Mouse (Mus musculus) CH12.LX (cell line): Measurements from ENCODE around the gene Ankrd17. TPM values are rescaled to one million over a fixed set of nuclear protein-coding genes. Genes with fewer than 3 reads are reported as not detected.

Experiments
- DNase-seq: peaks from one replicate; pipeline ENCODE4 v3.0.0-alpha.2; 2013; ENCODE audit errors: extremely low read depth
- H3K27ac ChIP-seq: 2 replicates; pipeline ENCODE4 v1.5.1; 2012; ENCODE audit warnings: low read depth, mild to moderate bottlenecking, control low read depth, moderate library complexity; ENCODE audit not compliant: insufficient read depth
- H3K27me3 ChIP-seq: replicated peaks from 2 replicates; pipeline ENCODE3; 2012; ENCODE audit warnings: inconsistent platforms
- H3K36me3 ChIP-seq, 2 experiments: replicated peaks in 1 of 2; 2 replicates each; pipeline versions ENCODE3 to v1.6.1; 2012; ENCODE audit warnings: inconsistent platforms in 1 of 2, low read length in 1 of 2, mild to moderate bottlenecking in 1 of 2, mixed read lengths in 1 of 2, moderate library complexity in 1 of 2; ENCODE audit not compliant: control insufficient read depth in 1 of 2, insufficient read depth in 1 of 2
- H3K4me1 ChIP-seq, 2 experiments: 2 replicates each; pipeline ENCODE4 v1.6.1; 2012; ENCODE audit warnings: inconsistent platforms in 1 of 2, moderate library complexity in 1 of 2; ENCODE audit not compliant: insufficient read depth in 2 of 2, control insufficient read depth in 1 of 2
- H3K4me2 ChIP-seq: 2 replicates; pipeline ENCODE4 v1.6.1; 2012; ENCODE audit warnings: low read depth, mild to moderate bottlenecking, control low read depth; ENCODE audit not compliant: poor library complexity, insufficient read depth, severe bottlenecking
- H3K4me3 ChIP-seq, 3 experiments: fragments of 150-350 bp in 1 of 3; sonication (generic) in 1 of 3; replicated peaks in 1 of 3; 2 replicates each; pipeline versions ENCODE3 to v1.5.1; 2011 to 2012; ENCODE audit warnings: low read depth in 2 of 3, low read length in 2 of 3, mild to moderate bottlenecking in 2 of 3, moderate library complexity in 2 of 3, control low read depth in 1 of 3, improper control_type of control experiment in 1 of 3, inconsistent platforms in 1 of 3, mixed read lengths in 1 of 3; ENCODE audit not compliant: poor library complexity in 1 of 3
- H3K79me2 ChIP-seq: replicated peaks from 2 replicates; pipeline ENCODE4 v1.6.1; 2012; ENCODE audit warnings: mild to moderate bottlenecking, moderate library complexity; ENCODE audit not compliant: control insufficient read depth, poor library complexity, insufficient read depth, severe bottlenecking; ENCODE audit errors: extremely low read depth
- H3K9ac ChIP-seq: 2 replicates; pipeline ENCODE4 v1.6.1; 2012; ENCODE audit warnings: low read depth, mild to moderate bottlenecking, control low read depth, moderate library complexity; ENCODE audit not compliant: insufficient read depth
- H3K9me3 ChIP-seq: replicated peaks from 2 replicates; pipeline ENCODE3; 2012; ENCODE audit warnings: low read length, inconsistent platforms, mixed read lengths
- BHLHE40 ChIP-seq: IDR thresholded peaks from 2 replicates; pipeline ENCODE4 v1.6.1; 2011; ENCODE audit warnings: mild to moderate bottlenecking, low read depth, low read length, improper control_type of control experiment
- CHD2 ChIP-seq: IDR thresholded peaks from 2 replicates; pipeline ENCODE4 v1.6.1; 2011; ENCODE audit warnings: low read length, improper control_type of control experiment
- CTCF ChIP-seq, 2 experiments: IDR thresholded peaks in 1 of 2; conservative IDR thresholded peaks in 1 of 2; 2 replicates each; pipeline ENCODE4 v1.5.1; 2011 to 2012; ENCODE audit warnings: low read depth in 2 of 2, low read length in 2 of 2, improper control_type of control experiment in 1 of 2, inconsistent platforms in 1 of 2, mild to moderate bottlenecking in 1 of 2, moderate library complexity in 1 of 2
- E2F4 ChIP-seq: IDR thresholded peaks from 2 replicates; pipeline ENCODE4 v1.6.1; 2011; ENCODE audit warnings: low read depth, low read length, improper control_type of control experiment; ENCODE audit not compliant: insufficient replicate concordance
- HCFC1 ChIP-seq: IDR thresholded peaks from 2 replicates; pipeline ENCODE4 v1.6.1; 2012; ENCODE audit warnings: low read depth, mild to moderate bottlenecking, inconsistent platforms, low read length, improper control_type of control experiment
- IRF4 ChIP-seq: IDR thresholded peaks from 2 replicates; pipeline ENCODE4 v1.6.1; 2014; ENCODE audit warnings: low read depth, mild to moderate bottlenecking, inconsistent platforms, low read length, improper control_type of control experiment
- JUND ChIP-seq: conservative IDR thresholded peaks from 2 replicates; pipeline ENCODE4 v1.6.1; 2011; ENCODE audit warnings: low read depth, low read length, improper control_type of control experiment
- KAT2A ChIP-seq: IDR thresholded peaks from 2 replicates; pipeline ENCODE4 v1.6.1; 2012; ENCODE audit warnings: low read length, improper control_type of control experiment, inconsistent platforms; ENCODE audit not compliant: insufficient replicate concordance
- MAFK ChIP-seq: IDR thresholded peaks from 2 replicates; pipeline ENCODE4 v1.6.1; 2011; ENCODE audit warnings: low read length, improper control_type of control experiment; ENCODE audit not compliant: insufficient replicate concordance
- MAX ChIP-seq: IDR thresholded peaks from 2 replicates; pipeline ENCODE4 v1.6.1; 2011; ENCODE audit warnings: low read length, improper control_type of control experiment
- MEF2A ChIP-seq: IDR thresholded peaks from 2 replicates; pipeline ENCODE4 v1.6.1; 2014; ENCODE audit warnings: low read depth, mild to moderate bottlenecking, inconsistent platforms, low read length, improper control_type of control experiment, borderline replicate concordance
- MYC ChIP-seq: IDR thresholded peaks from 2 replicates; pipeline ENCODE4 v1.6.1; 2011; ENCODE audit warnings: low read depth, mild to moderate bottlenecking, improper control_type of control experiment, low read length
- NRF1 ChIP-seq: IDR thresholded peaks from 2 replicates; pipeline ENCODE4 v1.6.1; 2014; ENCODE audit warnings: low read depth, mild to moderate bottlenecking, inconsistent platforms, low read length, improper control_type of control experiment, moderate library complexity
- PAX5 ChIP-seq: IDR thresholded peaks from 2 replicates; pipeline ENCODE4 v1.6.1; 2012; ENCODE audit warnings: low read length, inconsistent platforms, mixed read lengths
- POLR2A ChIP-seq: IDR thresholded peaks from 2 replicates; pipeline ENCODE4 v1.6.1; 2011; ENCODE audit warnings: low read depth, mild to moderate bottlenecking, improper control_type of control experiment, low read length
- POLR2AphosphoS2 ChIP-seq: IDR thresholded peaks from 2 replicates; pipeline ENCODE4 v1.6.1; 2011; ENCODE audit warnings: low read depth, low read length, improper control_type of control experiment
- RAD21 ChIP-seq: IDR thresholded peaks from 2 replicates; pipeline ENCODE4 v1.6.1; 2011; ENCODE audit warnings: low read depth, mild to moderate bottlenecking, low read length, improper control_type of control experiment, moderate library complexity
- SIN3A ChIP-seq: IDR thresholded peaks from 2 replicates; pipeline ENCODE4 v1.6.1; 2012; ENCODE audit warnings: low read length, improper control_type of control experiment, inconsistent platforms
- SMC3 ChIP-seq: IDR thresholded peaks from 2 replicates; pipeline ENCODE4 v1.6.1; 2011; ENCODE audit warnings: low read depth, low read length, improper control_type of control experiment
- UBTF ChIP-seq: IDR thresholded peaks from 2 replicates; pipeline ENCODE4 v1.6.1; 2012; ENCODE audit warnings: low read depth, mild to moderate bottlenecking, inconsistent platforms, low read length, improper control_type of control experiment, moderate library complexity
- USF2 ChIP-seq: conservative IDR thresholded peaks from 2 replicates; pipeline ENCODE4 v1.6.1; 2011; ENCODE audit warnings: low read depth, low read length, improper control_type of control experiment
- ZC3H11A ChIP-seq: IDR thresholded peaks from 2 replicates; pipeline ENCODE4 v1.6.1; 2012; ENCODE audit warnings: low read depth, mild to moderate bottlenecking, inconsistent platforms, low read length, improper control_type of control experiment
- ZKSCAN1 ChIP-seq: IDR thresholded peaks from 2 replicates; pipeline ENCODE4 v1.6.1; 2012; ENCODE audit warnings: low read depth, inconsistent platforms, low read length, improper control_type of control experiment, borderline replicate concordance
- ZNF384 ChIP-seq: IDR thresholded peaks from 2 replicates; pipeline ENCODE4 v1.6.1; 2012; ENCODE audit warnings: low read depth, low read length, improper control_type of control experiment, inconsistent platforms
- dilution Hi-C: fragments of 300-500 bp; cut with MboI; formaldehyde crosslinking; loops from 2 replicates; pipeline ENCODE4 v1.14.3; 2020; ENCODE audit warnings: low sequenced_read_pairs; ENCODE audit not compliant: extremely low pct_unique_long_range_greater_than_20kb, extremely low pct_ligation_motif_present
- in situ Hi-C: fragments of 300-500 bp; cut with MboI; formaldehyde crosslinking; loops from 3 replicates; pipeline ENCODE4 v1.14.3; 2019; ENCODE audit warnings: low sequenced_read_pairs, low pct_ligation_motif_present, low pct_unique_long_range_greater_than_20kb, mixed read lengths
- polyA plus RNA-seq: library from polyadenylated mRNA; unstranded; fragments of >175 nt; gene quantifications from 2 replicates; pipeline ENCODE4 v1.2.1, GENCODE M21; 2012; ENCODE audit warnings: low read depth; ENCODE audit not compliant: insufficient read length
- total RNA-seq, 2 experiments: library from RNA; depleted of rRNA; stranded (reverse); fragments of 300-350 nt in 1 of 2; fragments of >200 nt in 1 of 2; gene quantifications; 2 replicates each; pipeline ENCODE4 v1.2.3; 2012 to 2014

Ankrd17 gene
- total and polyA plus RNA-seq, 3 experiments = 31.7 to 71.5 (median 36.3) TPM

- Histone ChIP-seq H3K9ac (no peak overlapping the region), H3K9me3 (no peaks in the 10 kb centered on the region), H3K79me2 (no peaks in the 10 kb centered on the region), H3K4me1 (0 out of 4 replicates have a peak, but pooled peaks cover 0 to 5% of the 10 kb centered on the region in 2 experiments), H3K36me3 (no peaks in the 10 kb centered on the region), H3K27ac (no peak overlapping the region), H3K4me3 (no peak overlapping the region), H3K4me2 (no peak overlapping the region), H3K27me3 (no peaks in the 10 kb centered on the region)
- no peak for TF ChIP-seq MEF2A
- dilution Hi-C loops (no loop called here), in situ Hi-C loops (loop anchor here (25.0 kb wide), 3 partner anchors 213 to 412 kb away; partner anchors contain the start of gene Afp)
- DNase-seq = no peak
Measured at GRCm38 (mm10) chr5:90199922-90200632, 166.3 kb downstream of the Ankrd17 start.

- Histone ChIP-seq H3K27me3 (no peaks in the 10 kb centered on the region), H3K9me3 (no peaks in the 10 kb centered on the region), H3K4me2 (no peak overlapping the region), H3K79me2 (no peaks in the 10 kb centered on the region), H3K36me3 (no peaks in the 10 kb centered on the region), H3K4me3 (no peak overlapping the region), H3K27ac (no peak overlapping the region), H3K4me1 (no peaks in the 10 kb centered on the region), H3K9ac (no peak overlapping the region)
- in situ Hi-C loops = loop anchor here (25.0 kb wide), 1 partner anchor 208 kb away; no protein-coding TSS in a partner anchor
- peak; percentile 65 for DNase-seq
- dilution Hi-C loops = no loop called here
- TF ChIP-seq ZC3H11A (peak; percentile 19; the same call in 1 of the 2 replicates), POLR2AphosphoS2 (no peak), SMC3 (peak; percentile 62), IRF4 (peak; percentile 36; the same call in 1 of the 2 replicates), HCFC1 (no peak), ZNF384 (0 out of 2 replicates have a peak, but pooled peaks have one; percentile 6), RAD21 (peak; percentile 93), CTCF (conservative IDR thresholded peaks at IDR 0.05 in 1 of 2, IDR thresholded peaks at IDR 0.05 in 1 of 2; ENCODE audit: low read depth in 2 of 2, low read length in 2 of 2) (peak; percentile 44 to 79; a peak in 3 of 4 replicates)
Measured at GRCm38 (mm10) chr5:90194831-90195230, 171.5 kb downstream of the Ankrd17 start.

GRCm38 (mm10) chr5:90182782-90183181 is 183.6 kb downstream of the Ankrd17 start:
- in situ Hi-C loops = loop anchor here (25.0 kb wide), 1 partner anchor 195 kb away; no protein-coding TSS in a partner anchor
- Histone ChIP-seq H3K9me3 (no peaks in the 10 kb centered on the region), H3K27me3 (no peaks in the 10 kb centered on the region), H3K4me1 (no peaks in the 10 kb centered on the region), H3K27ac (no peak overlapping the region), H3K36me3 (no peaks in the 10 kb centered on the region), H3K9ac (no peak overlapping the region), H3K4me2 (no peak overlapping the region), H3K4me3 (no peak overlapping the region), H3K79me2 (no peaks in the 10 kb centered on the region)
- dilution Hi-C loops = no loop called here
- TF ChIP-seq SIN3A (no peak), ZNF384 (no peak), MAFK (no peak), ZKSCAN1 (no peak), NRF1 (no peak), BHLHE40 (no peak), MAX (no peak), E2F4 (no peak), PAX5 (no peak), RAD21 (no peak), JUND (no peak), USF2 (no peak), POLR2A (no peak), CHD2 (no peak), UBTF (no peak), MYC (no peak), KAT2A (no peak)
- DNase-seq = no peak
